Mouse (Mus musculus): ENCODE measurements around the gene Ankra2. TPM values are rescaled to one million over a fixed set of nuclear protein-coding genes. Genes with fewer than 3 reads are reported as not detected.

Gene Ankra2
- polyA plus RNA-seq, 1 experiment from 2014 or later: 46.1 TPM

DNA sequence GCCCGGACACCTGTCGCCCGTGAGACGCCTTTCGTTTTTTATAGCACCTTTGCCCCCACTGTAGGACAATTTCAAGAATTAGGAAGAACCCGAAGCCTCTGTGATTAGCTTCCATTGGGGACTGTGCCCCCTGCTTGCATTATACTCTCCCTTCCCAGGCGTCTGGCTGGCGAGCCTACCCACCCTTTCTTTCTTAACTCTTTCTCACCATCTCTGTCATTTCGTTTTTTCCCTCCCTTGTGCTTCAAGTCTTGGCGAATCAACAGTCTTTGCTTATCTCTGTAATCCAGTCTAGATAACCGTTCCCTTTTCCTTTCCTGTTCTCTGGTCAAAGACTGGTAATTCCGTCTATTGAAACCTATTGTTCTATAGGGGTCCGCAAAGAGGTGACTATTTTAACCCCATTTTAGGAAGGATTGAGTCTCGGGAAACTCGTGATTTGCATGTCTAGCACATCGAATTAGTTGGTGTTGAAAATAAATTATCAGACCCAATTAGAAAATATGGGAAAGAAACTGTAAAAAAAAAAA, 649 bp downstream of the Ankra2 start:
- Histone ChIP-seq H3K4me3 (peak overlapping the region; percentile 80), H3K27ac (peak overlapping the region; percentile 84), H3K4me1 (peaks cover 20% of the 10 kb centered on the region), H3K4me2 (replicated peaks) (peak overlapping the region; percentile 78), H3K36me3 (peaks cover 20% of the 10 kb centered on the region), H3K27me3 (replicated peaks) (no peaks in the 10 kb centered on the region), H3K9me3 (no peaks in the 10 kb centered on the region), H3K9ac (peak overlapping the region; percentile 79)
- no peak; the same call in 1 of the 2 replicates for ATAC-seq (ENCODE audit: low FRiP score, low read depth)
- WGBS: 1% methylated on average over 16 of the region's 16 CpGs

GRCm38 (mm10) chr13:98264111-98264510, 1.2 kb downstream of the Ankra2 start:
- Histone ChIP-seq H3K4me2 (replicated peaks) (peak overlapping the region; percentile 78), H3K4me3 (peak overlapping the region; percentile 80), H3K27me3 (replicated peaks) (no peaks in the 10 kb centered on the region), H3K4me1 (peaks cover 20% of the 10 kb centered on the region), H3K9ac (peak overlapping the region; percentile 79), H3K9me3 (no peaks in the 10 kb centered on the region), H3K27ac (no peak overlapping the region), H3K36me3 (peaks cover 21% of the 10 kb centered on the region)
- WGBS: 31% methylated on average over 5 of the region's 5 CpGs
- no peak for ATAC-seq (ENCODE audit: low FRiP score, low read depth)

GRCm38 (mm10) chr13:98274023-98274422, 11.1 kb downstream of the Ankra2 start:
- no peaks in the 10 kb centered on the region for H3K27me3 ChIP-seq (replicated peaks)
- no peak overlapping the region for H3K9ac ChIP-seq
- H3K27ac ChIP-seq: no peak overlapping the region
- no peak for ATAC-seq (ENCODE audit: low FRiP score, low read depth)
- peaks cover 44% of the 10 kb centered on the region for H3K36me3 ChIP-seq
- H3K4me3 ChIP-seq: no peak overlapping the region
- H3K9me3 ChIP-seq: no peaks in the 10 kb centered on the region
- no peaks in the 10 kb centered on the region for H3K4me1 ChIP-seq
- H3K4me2 ChIP-seq (replicated peaks): no peak overlapping the region
- WGBS: 90% methylated on average over 9 of the region's 9 CpGs

DNA sequence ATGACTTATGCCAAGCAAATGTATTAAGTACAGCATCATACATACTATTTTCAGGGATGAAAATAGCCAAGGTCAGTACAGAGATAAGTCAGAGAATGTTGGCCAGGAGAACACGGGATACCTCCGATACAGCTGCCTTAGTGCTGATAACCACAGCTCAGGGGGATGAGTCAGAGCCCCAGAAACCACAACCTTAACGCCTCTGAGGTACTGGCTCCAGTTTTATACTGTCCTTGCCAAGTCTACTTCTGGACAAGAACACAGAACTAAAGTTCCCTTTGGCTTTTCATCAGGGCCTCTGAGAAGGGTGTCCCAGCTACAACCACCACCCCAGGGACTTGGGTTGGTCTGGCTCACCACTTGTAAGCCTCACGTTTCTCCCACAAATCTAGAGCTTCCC, 12.8 kb downstream of the Ankra2 start:
- no peak overlapping the region for H3K4me2 ChIP-seq (replicated peaks)
- no peaks in the 10 kb centered on the region for H3K9me3 ChIP-seq
- H3K4me3 ChIP-seq: no peak overlapping the region
- H3K27ac ChIP-seq: no peak overlapping the region
- H3K36me3 ChIP-seq: peaks cover 37% of the 10 kb centered on the region
- no peaks in the 10 kb centered on the region for H3K27me3 ChIP-seq (replicated peaks)
- ATAC-seq (ENCODE audit: low FRiP score, low read depth): no peak
- no peaks in the 10 kb centered on the region for H3K4me1 ChIP-seq
- H3K9ac ChIP-seq: no peak overlapping the region
- WGBS: 85% methylated on average over 4 of the region's 4 CpGs

DNA sequence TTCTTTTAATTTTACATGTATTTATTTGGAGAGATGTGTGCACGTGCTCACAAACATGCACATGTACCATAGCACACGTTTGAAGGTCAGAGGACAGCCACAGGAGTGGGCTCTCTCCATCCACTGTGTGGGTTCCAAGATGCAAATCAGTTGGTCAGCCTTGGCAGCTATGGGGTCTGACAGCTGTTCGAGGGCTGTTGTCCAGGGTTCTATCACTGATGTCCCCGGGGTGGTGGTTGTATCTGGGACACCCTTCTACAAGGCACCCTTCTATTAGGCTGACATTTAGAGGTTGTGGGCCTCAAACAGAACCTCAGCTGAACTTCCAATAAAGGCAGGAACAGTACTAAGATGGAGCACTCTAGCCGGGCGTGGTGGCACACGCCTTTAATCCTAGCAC, 13.4 kb downstream of the Ankra2 start:
- H3K9ac ChIP-seq: no peak overlapping the region
- no peak overlapping the region for H3K4me3 ChIP-seq
- no peaks in the 10 kb centered on the region for H3K4me1 ChIP-seq
- H3K9me3 ChIP-seq: no peaks in the 10 kb centered on the region
- no peak overlapping the region for H3K27ac ChIP-seq
- no peak for ATAC-seq (ENCODE audit: low FRiP score, low read depth)
- H3K36me3 ChIP-seq: peaks cover 34% of the 10 kb centered on the region
- no peak overlapping the region for H3K4me2 ChIP-seq (replicated peaks)
- 92% methylated on average over 7 of the region's 7 CpGs for WGBS
- no peaks in the 10 kb centered on the region for H3K27me3 ChIP-seq (replicated peaks)

GRCm38 (mm10) chr13:98277501-98277900, 14.6 kb downstream of the Ankra2 start:
- H3K27me3 ChIP-seq (replicated peaks): no peaks in the 10 kb centered on the region
- H3K27ac ChIP-seq: no peak overlapping the region
- H3K9ac ChIP-seq: no peak overlapping the region
- ATAC-seq (ENCODE audit: low FRiP score, low read depth): no peak
- peaks cover 23% of the 10 kb centered on the region for H3K36me3 ChIP-seq
- WGBS: 92% methylated on average over 2 of the region's 2 CpGs
- H3K4me2 ChIP-seq (replicated peaks): no peak overlapping the region
- H3K9me3 ChIP-seq: no peaks in the 10 kb centered on the region
- no peaks in the 10 kb centered on the region for H3K4me1 ChIP-seq
- H3K4me3 ChIP-seq: no peak overlapping the region

- Histone ChIP-seq H3K4me3 (no peak within 1 kb of the TSS), H3K9me3 (no peaks in the 10 kb centered on the region), H3K36me3 (peaks cover 6% of the 10 kb centered on the region; the same call in 1 of the 2 replicates), H3K27ac (no peak within 1 kb of the TSS), H3K4me2 (replicated peaks) (no peak within 1 kb of the TSS), H3K4me1 (no peaks in the 10 kb centered on the region), H3K27me3 (replicated peaks) (no peaks in the 10 kb centered on the region), H3K9ac (no peak within 1 kb of the TSS)
- 91% methylated on average over 5 of the region's 5 CpGs for WGBS
- ATAC-seq (ENCODE audit: low FRiP score, low read depth): no peak
Observed at GRCm38 (mm10) chr13:98279686-98280085, 16.8 kb downstream of the Ankra2 start, which contains the start of gene Gm21976. Gm21976 (plus strand) TSS chr13:98279887.

GRCm38 (mm10) chr13:98280990-98281650, 18.2 kb downstream of the Ankra2 start:
- Histone ChIP-seq H3K36me3 (no peaks in the 10 kb centered on the region), H3K9me3 (no peaks in the 10 kb centered on the region), H3K9ac (no peak overlapping the region), H3K27me3 (replicated peaks) (no peaks in the 10 kb centered on the region), H3K27ac (no peak overlapping the region), H3K4me2 (replicated peaks) (no peak overlapping the region), H3K4me3 (no peak overlapping the region), H3K4me1 (no peaks in the 10 kb centered on the region)
- no peak for ATAC-seq (ENCODE audit: low FRiP score, low read depth)
- 83% methylated on average over 12 of the region's 12 CpGs for whole genome bisulfite sequencing

- WGBS: 45% methylated on average over 2 of the region's 2 CpGs
- no peaks in the 10 kb centered on the region for H3K36me3 ChIP-seq
- H3K9ac ChIP-seq: no peak overlapping the region
- no peaks in the 10 kb centered on the region for H3K27me3 ChIP-seq (replicated peaks)
- no peak overlapping the region for H3K4me2 ChIP-seq (replicated peaks)
- no peaks in the 10 kb centered on the region for H3K9me3 ChIP-seq
- H3K4me3 ChIP-seq: no peak overlapping the region
- ATAC-seq (ENCODE audit: low FRiP score, low read depth): no peak
- no peaks in the 10 kb centered on the region for H3K4me1 ChIP-seq
- H3K27ac ChIP-seq: no peak overlapping the region
Observed at GRCm38 (mm10) chr13:98290719-98291118, 27.8 kb downstream of the Ankra2 start.

DNA sequence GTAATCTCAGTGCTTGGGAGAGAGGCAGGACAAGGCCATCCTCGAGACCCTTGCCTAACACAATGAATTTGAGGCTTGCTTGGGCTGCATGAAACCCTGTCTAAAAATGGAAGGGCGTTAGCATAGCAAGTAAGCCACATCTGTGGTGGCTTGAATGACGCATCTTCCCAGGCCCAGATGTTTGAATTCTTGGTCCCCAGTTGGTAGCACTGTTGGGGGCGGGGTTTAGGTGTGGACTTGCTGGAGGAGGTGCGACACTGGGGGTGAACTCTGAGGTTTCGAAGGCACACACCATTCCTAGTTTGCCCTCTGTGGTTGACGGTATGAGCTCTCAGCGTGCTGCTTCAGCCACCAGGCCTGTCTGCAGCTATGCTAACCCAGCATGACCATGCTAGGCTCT, 28.8 kb downstream of the Ankra2 start:
- Histone ChIP-seq H3K27ac (no peak overlapping the region), H3K9me3 (no peaks in the 10 kb centered on the region), H3K4me1 (no peaks in the 10 kb centered on the region), H3K27me3 (replicated peaks) (no peaks in the 10 kb centered on the region), H3K9ac (no peak overlapping the region), H3K4me2 (replicated peaks) (no peak overlapping the region), H3K36me3 (no peaks in the 10 kb centered on the region), H3K4me3 (no peak overlapping the region)
- no peak for ATAC-seq (ENCODE audit: low FRiP score, low read depth)
- WGBS: 82% methylated on average over 8 of the region's 8 CpGs

GRCm38 (mm10) chr13:98296072-98296471, 33.2 kb downstream of the Ankra2 start:
- Histone ChIP-seq H3K9ac (no peak overlapping the region), H3K4me2 (replicated peaks) (no peak overlapping the region), H3K4me1 (no peaks in the 10 kb centered on the region), H3K36me3 (no peaks in the 10 kb centered on the region), H3K27ac (no peak overlapping the region), H3K27me3 (replicated peaks) (no peaks in the 10 kb centered on the region), H3K4me3 (no peak overlapping the region), H3K9me3 (no peaks in the 10 kb centered on the region)
- 50% methylated on average over 5 of the region's 5 CpGs for WGBS
- no peak for ATAC-seq (ENCODE audit: low FRiP score, low read depth)

DNA sequence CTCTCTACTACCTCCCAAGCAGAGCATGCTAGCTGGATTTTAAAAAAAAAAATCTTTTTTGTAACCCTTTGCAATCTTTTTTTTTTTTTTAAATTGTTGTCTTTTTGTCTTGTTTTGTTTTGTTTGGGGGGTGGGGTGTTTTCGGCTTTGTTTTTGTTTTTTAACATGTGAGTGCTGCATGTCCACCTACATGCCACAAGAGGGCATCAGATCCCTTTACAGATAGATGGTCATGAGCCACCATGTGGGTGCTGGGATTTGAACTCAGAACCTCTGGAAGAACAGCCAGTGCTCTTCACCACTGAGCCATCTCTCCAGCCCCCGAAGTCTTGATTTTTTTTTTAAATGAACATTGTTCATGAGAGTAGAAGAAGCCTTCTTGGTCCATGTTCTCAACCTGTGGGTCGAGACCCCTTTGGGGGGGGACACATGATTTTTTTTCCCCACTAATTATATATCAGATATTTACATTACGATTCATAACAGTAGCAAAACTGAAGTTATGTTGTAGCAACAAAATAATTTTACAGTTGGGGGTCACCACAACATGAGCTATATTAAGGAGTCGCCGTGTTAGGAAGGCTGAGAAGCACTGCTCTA, 35.1 kb downstream of the Ankra2 start:
- no peaks in the 10 kb centered on the region for H3K36me3 ChIP-seq
- no peaks in the 10 kb centered on the region for H3K4me1 ChIP-seq
- no peak overlapping the region for H3K4me2 ChIP-seq (replicated peaks)
- H3K27ac ChIP-seq: no peak overlapping the region
- H3K9me3 ChIP-seq: no peaks in the 10 kb centered on the region
- H3K4me3 ChIP-seq: no peak overlapping the region
- WGBS: 92% methylated on average over 6 of the region's 6 CpGs
- no peak for ATAC-seq (ENCODE audit: low FRiP score, low read depth)
- no peak overlapping the region for H3K9ac ChIP-seq
- H3K27me3 ChIP-seq (replicated peaks): no peaks in the 10 kb centered on the region
